Comparison of ENCODE assay signal across 15 mouse cellular contexts in the genomic region with DNA sequence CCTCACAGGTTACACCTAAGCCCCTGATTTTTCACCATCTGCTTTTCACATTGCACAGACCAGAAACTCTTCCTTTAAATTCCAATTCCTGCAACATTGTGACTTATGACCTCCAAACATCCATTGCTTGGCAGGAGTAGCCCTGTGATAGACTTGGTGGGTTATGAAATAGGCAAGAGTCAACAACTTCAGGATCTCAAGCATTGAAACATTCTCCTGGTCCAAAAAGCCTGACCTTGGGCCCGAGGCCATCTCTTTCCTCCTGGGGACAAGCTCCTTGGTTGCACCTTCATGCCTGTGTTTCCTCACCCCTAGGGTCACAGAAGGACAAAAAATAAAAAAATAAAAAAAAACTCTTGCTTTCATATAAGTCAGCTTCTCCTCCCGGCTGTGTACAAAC. TPM values are rescaled to one million over a fixed set of nuclear protein-coding genes. Genes with fewer than 3 reads are reported as not detected.
A peak's percentile ranks its signal among the peaks of the same experiment; 100 is the strongest.
DNase-seq lines count a peak whose midpoint lies in the region; ATAC-seq lines count a peak whose summit lies in the region.
"Had no signal": no experiment of that assay in that cellular context is flagged by ENCODE, and none has a peak within 500 bp of the region (broad histone marks: within the 10 kb centered on the region; RNA-seq: fewer than 3 reads in every experiment).

No protein-coding gene starts in this region.

- DNase-seq in gastrocnemius, postnatal 25 days = peak; percentile 18
- no peak for DNase-seq in gastrocnemius, postnatal 10 days
- peak; percentile 21 for DNase-seq in 3T3-L1 (ENCODE audit: low read depth, low spot score)
- peak; percentile 50 for DNase-seq in adrenal gland, postnatal 25 days
- peak; percentile 28 for DNase-seq in lung, postnatal 10 days
- no peak for DNase-seq in urinary bladder, adult 18-20 months (ENCODE audit: low spot score in 2 of 2)
- no peak for DNase-seq in right cerebral cortex, postnatal 25 days
- DNase-seq: cerebellum, adult 11 months; heart, postnatal 14 days; layer of hippocampus, postnatal 36 days; left cerebral cortex, postnatal 4 days; retina, postnatal 1 day; thymus, postnatal 25 days had no signal

- ATAC-seq in activated CD4-positive, CD25-positive, alpha-beta regulatory T cell, adult 4 months = no peak
- ATAC-seq: intestine, postnatal 0 days had no signal

RNA-seq across cellular contexts. Expression of a gene that starts 32.1 kb away (rescaled TPM):
- 1 to 10 TPM; 8.5 to 9.4 TPM for total RNA-seq in gastrocnemius, postnatal 25 days (2021)
- total RNA-seq in gastrocnemius, postnatal 10 days (2021) = 10 to 100 TPM in 1 of 2 experiments, 1 to 10 TPM in 1; 9.9 to 13.5 TPM
- 38.8 and 55.6 TPM in 2 replicates for total RNA-seq in adrenal gland, postnatal 25 days (2021)
- 10 to 100 TPM; 69.2 to 77.7 TPM for polyA plus RNA-seq in activated CD4-positive, CD25-positive, alpha-beta regulatory T cell, adult 4 months (2017; shearing (Covaris generic))

Comparison
In these comparisons a context has a peak if more than half of its experiments do, and no peak if none do; other contexts are left out.
1. DNase-seq: peak in gastrocnemius, postnatal 25 days (single experiment), 3T3-L1 (single experiment), adrenal gland, postnatal 25 days (single experiment) and lung, postnatal 10 days (single experiment); none in gastrocnemius, postnatal 10 days (single experiment), urinary bladder, adult 18-20 months (0 of 2) and right cerebral cortex, postnatal 25 days (single experiment).